Mouse (Mus musculus): ENCODE data around the gene Tbk1. TPM values are rescaled to one million over a fixed set of nuclear protein-coding genes. Genes with fewer than 3 reads are reported as not detected.
A peak's percentile ranks its signal among the peaks of the same experiment; 100 is the strongest.

Gene Tbk1
- polyA plus RNA-seq, 1 experiment from 2014 or later: 27.3 TPM

- peak; percentile 91 for ATAC-seq
- H3K36me3 ChIP-seq (ENCODE audit: control insufficient read depth, insufficient read depth): peaks cover 63% of the 10 kb centered on the region
- no peak for TF ChIP-seq CTCF (IDR thresholded peaks at IDR 0.05; ENCODE audit: low read depth)
Measured at GRCm38 (mm10) chr10:121571511-121572147, 15.0 kb downstream of the Tbk1 start.

GRCm38 (mm10) chr10:121571031-121571430 is 15.6 kb downstream of the Tbk1 start:
- Histone ChIP-seq H3K27me3 (replicated peaks; ENCODE audit: control insufficient read depth, insufficient read depth, low read length) (no peaks in the 10 kb centered on the region), H3K4me2 (replicated peaks; ENCODE audit: low read depth) (no peak overlapping the region), H3K36me3 (ENCODE audit: control insufficient read depth, insufficient read depth) (peaks cover 59% of the 10 kb centered on the region), H3K4me1 (replicated peaks; ENCODE audit: control insufficient read depth, insufficient read depth, low read length) (no peaks in the 10 kb centered on the region), H3K9ac (ENCODE audit: low read depth, low read length) (no peak overlapping the region), H3K9me3 (ENCODE audit: control insufficient read depth) (no peaks in the 10 kb centered on the region), H3K27ac (ENCODE audit: low read depth, low read length) (no peak overlapping the region), H3K4me3 (ENCODE audit: low read depth, low read length) (no peak overlapping the region)
- WGBS: 96% methylated on average over 3 of the region's 3 CpGs
- no peak for ATAC-seq
- no peak for TF ChIP-seq CTCF (IDR thresholded peaks at IDR 0.05; ENCODE audit: low read depth)

More at GRCm38 (mm10) chr10:121571511-121572147, 15.0 kb downstream of the Tbk1 start:
- Histone ChIP-seq H3K27me3 (replicated peaks; ENCODE audit: control insufficient read depth, insufficient read depth, low read length) (no peaks in the 10 kb centered on the region), H3K4me3 (ENCODE audit: low read depth, low read length) (no peak overlapping the region), H3K9me3 (ENCODE audit: control insufficient read depth) (no peaks in the 10 kb centered on the region), H3K27ac (ENCODE audit: low read depth, low read length) (0 out of 2 replicates have a peak overlapping the region, but pooled peaks have one; percentile 46), H3K4me1 (replicated peaks; ENCODE audit: control insufficient read depth, insufficient read depth, low read length) (no peaks in the 10 kb centered on the region), H3K9ac (ENCODE audit: low read depth, low read length) (no peak overlapping the region), H3K4me2 (replicated peaks; ENCODE audit: low read depth) (no peak overlapping the region)
- WGBS: 78% methylated on average over 22 of the region's 22 CpGs

DNA sequence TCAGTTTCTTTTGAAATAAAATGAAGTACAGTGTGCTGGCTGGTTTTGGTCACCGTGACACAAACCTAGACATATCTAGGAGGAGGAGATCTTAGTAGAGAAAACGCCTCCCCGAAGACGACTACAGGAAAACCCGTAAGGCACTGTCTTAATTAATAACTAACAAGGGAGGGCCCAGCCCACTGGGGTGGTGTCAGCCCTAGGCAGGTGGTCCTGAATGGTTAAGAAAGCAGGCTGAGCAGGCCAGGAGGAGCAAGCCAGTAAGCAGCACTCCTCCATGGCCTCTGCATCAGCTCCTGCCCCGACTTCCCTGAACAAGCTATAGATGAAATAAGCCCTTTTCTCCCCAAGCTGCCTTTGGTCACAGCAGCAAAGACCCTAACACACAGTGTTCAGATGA is 16.8 kb downstream of the Tbk1 start:
- WGBS: 69% methylated on average over 6 of the region's 6 CpGs
- no peak for ATAC-seq
- no peak overlapping the region for H3K9ac ChIP-seq (ENCODE audit: low read depth, low read length)
- no peak for TF ChIP-seq CTCF (IDR thresholded peaks at IDR 0.05; ENCODE audit: low read depth)
- H3K36me3 ChIP-seq (ENCODE audit: control insufficient read depth, insufficient read depth): peaks cover 60% of the 10 kb centered on the region
- H3K4me3 ChIP-seq (ENCODE audit: low read depth, low read length): no peak overlapping the region
- no peaks in the 10 kb centered on the region for H3K4me1 ChIP-seq (replicated peaks; ENCODE audit: control insufficient read depth, insufficient read depth, low read length)
- H3K4me2 ChIP-seq (replicated peaks; ENCODE audit: low read depth): no peak overlapping the region
- H3K9me3 ChIP-seq (ENCODE audit: control insufficient read depth): no peaks in the 10 kb centered on the region
- H3K27me3 ChIP-seq (replicated peaks; ENCODE audit: control insufficient read depth, insufficient read depth, low read length): no peaks in the 10 kb centered on the region
- H3K27ac ChIP-seq (ENCODE audit: low read depth, low read length): no peak overlapping the region

GRCm38 (mm10) chr10:121569001-121569589 is 17.5 kb downstream of the Tbk1 start:
- WGBS: 36% methylated on average over 23 of the region's 23 CpGs
- TF ChIP-seq CTCF (IDR thresholded peaks at IDR 0.05; ENCODE audit: low read depth): no peak
- Histone ChIP-seq H3K27ac (ENCODE audit: low read depth, low read length) (no peak overlapping the region), H3K36me3 (ENCODE audit: control insufficient read depth, insufficient read depth) (peaks cover 61% of the 10 kb centered on the region), H3K4me3 (ENCODE audit: low read depth, low read length) (no peak overlapping the region), H3K27me3 (replicated peaks; ENCODE audit: control insufficient read depth, insufficient read depth, low read length) (no peaks in the 10 kb centered on the region), H3K9ac (ENCODE audit: low read depth, low read length) (no peak overlapping the region), H3K4me1 (replicated peaks; ENCODE audit: control insufficient read depth, insufficient read depth, low read length) (no peaks in the 10 kb centered on the region), H3K4me2 (replicated peaks; ENCODE audit: low read depth) (no peak overlapping the region), H3K9me3 (ENCODE audit: control insufficient read depth) (no peaks in the 10 kb centered on the region)
- peak; percentile 14; the same call in 1 of the 2 replicates for ATAC-seq

GRCm38 (mm10) chr10:121568534-121568933 is 18.1 kb downstream of the Tbk1 start:
- Histone ChIP-seq H3K4me1 (replicated peaks; ENCODE audit: control insufficient read depth, insufficient read depth, low read length) (no peaks in the 10 kb centered on the region), H3K36me3 (ENCODE audit: control insufficient read depth, insufficient read depth) (peaks cover 65% of the 10 kb centered on the region), H3K4me3 (ENCODE audit: low read depth, low read length) (no peak overlapping the region), H3K27ac (ENCODE audit: low read depth, low read length) (no peak overlapping the region), H3K9ac (ENCODE audit: low read depth, low read length) (no peak overlapping the region), H3K9me3 (ENCODE audit: control insufficient read depth) (no peaks in the 10 kb centered on the region), H3K4me2 (replicated peaks; ENCODE audit: low read depth) (no peak overlapping the region), H3K27me3 (replicated peaks; ENCODE audit: control insufficient read depth, insufficient read depth, low read length) (no peaks in the 10 kb centered on the region)
- no peak for TF ChIP-seq CTCF (IDR thresholded peaks at IDR 0.05; ENCODE audit: low read depth)
- ATAC-seq: no peak
- WGBS: 85% methylated on average over 7 of the region's 7 CpGs

DNA sequence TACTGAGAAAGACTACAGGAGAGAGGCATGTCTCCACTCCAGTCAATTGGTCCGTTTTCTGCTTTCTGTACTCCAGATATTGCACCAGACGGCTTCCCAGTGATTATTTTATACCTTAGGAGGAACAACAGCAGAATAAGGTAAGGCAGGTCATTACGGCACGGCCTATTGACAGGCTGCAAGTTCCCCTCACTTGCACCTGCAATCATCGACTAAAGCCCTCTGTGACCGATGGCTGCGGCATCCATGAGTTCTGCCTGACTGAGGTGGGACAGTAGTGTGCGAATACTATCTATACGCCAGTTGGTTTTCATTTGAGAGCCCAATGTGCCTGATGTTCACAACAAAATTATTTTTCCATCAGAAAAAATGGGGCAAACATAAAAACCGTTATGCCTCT is 18.6 kb downstream of the Tbk1 start:
- H3K4me2 ChIP-seq (replicated peaks; ENCODE audit: low read depth): no peak overlapping the region
- WGBS: 95% methylated on average over 10 of the region's 10 CpGs
- ATAC-seq: no peak
- peaks cover 67% of the 10 kb centered on the region for H3K36me3 ChIP-seq (ENCODE audit: control insufficient read depth, insufficient read depth)
- no peak for TF ChIP-seq CTCF (IDR thresholded peaks at IDR 0.05; ENCODE audit: low read depth)
- H3K9ac ChIP-seq (ENCODE audit: low read depth, low read length): no peak overlapping the region
- no peaks in the 10 kb centered on the region for H3K9me3 ChIP-seq (ENCODE audit: control insufficient read depth)
- H3K4me1 ChIP-seq (replicated peaks; ENCODE audit: control insufficient read depth, insufficient read depth, low read length): no peaks in the 10 kb centered on the region
- H3K4me3 ChIP-seq (ENCODE audit: low read depth, low read length): no peak overlapping the region
- H3K27ac ChIP-seq (ENCODE audit: low read depth, low read length): no peak overlapping the region
- no peaks in the 10 kb centered on the region for H3K27me3 ChIP-seq (replicated peaks; ENCODE audit: control insufficient read depth, insufficient read depth, low read length)
